Mouse (Mus musculus) testis, adult 2 months (tissue): ENCODE data around the gene Erg. TPM values are rescaled to one million over a fixed set of nuclear protein-coding genes. Genes with fewer than 3 reads are reported as not detected.

ENCODE experiments used
- H3K27ac ChIP-seq: fragments of 200-500 bp; 2 replicates; pipeline ENCODE4 v1.5.1; 2012; ENCODE audit warnings: low read depth, low read length; ENCODE audit not compliant: control insufficient read depth, insufficient read depth
- H3K27me3 ChIP-seq: fragments of 200-500 bp; 2 replicates; pipeline ENCODE4 v1.6.1; 2012; ENCODE audit warnings: mild to moderate bottlenecking, low read length, moderate library complexity; ENCODE audit not compliant: control insufficient read depth, insufficient read depth
- H3K36me3 ChIP-seq: fragments of 200-500 bp; 2 replicates; pipeline ENCODE4 v1.6.1; 2012; ENCODE audit warnings: mild to moderate bottlenecking, low read length; ENCODE audit not compliant: control insufficient read depth, insufficient read depth
- H3K4me1 ChIP-seq: fragments of 200-500 bp; 2 replicates; pipeline ENCODE4 v1.6.1; 2012; ENCODE audit warnings: low read length; ENCODE audit not compliant: control insufficient read depth, insufficient read depth
- H3K4me3 ChIP-seq: fragments of 200-500 bp; 2 replicates; pipeline ENCODE4 v1.5.1; 2012; ENCODE audit warnings: low read depth, mild to moderate bottlenecking, low read length, moderate library complexity, mixed read lengths; ENCODE audit not compliant: control insufficient read depth
- CTCF ChIP-seq: fragments of 200-500 bp; IDR thresholded peaks from 2 replicates; pipeline ENCODE4 v1.5.1; 2012; ENCODE audit warnings: low read depth, mild to moderate bottlenecking, inconsistent platforms, low read length, moderate library complexity; ENCODE audit not compliant: control insufficient read depth, insufficient read depth, insufficient replicate concordance
- POLR2A ChIP-seq: fragments of 200-500 bp; IDR thresholded peaks from 2 replicates; pipeline ENCODE4 v1.6.1; 2012; ENCODE audit warnings: low read depth, mild to moderate bottlenecking, inconsistent platforms, low read length, moderate library complexity; ENCODE audit not compliant: control insufficient read depth
- polyA plus RNA-seq: library from polyadenylated mRNA; depleted of rRNA; stranded (reverse); fragments of >200 nt; gene quantifications from 2 replicates; pipeline ENCODE4 v1.2.3, GENCODE M21; 2012

The Erg gene
- polyA plus RNA-seq, 1 experiment: 2.0 TPM

DNA sequence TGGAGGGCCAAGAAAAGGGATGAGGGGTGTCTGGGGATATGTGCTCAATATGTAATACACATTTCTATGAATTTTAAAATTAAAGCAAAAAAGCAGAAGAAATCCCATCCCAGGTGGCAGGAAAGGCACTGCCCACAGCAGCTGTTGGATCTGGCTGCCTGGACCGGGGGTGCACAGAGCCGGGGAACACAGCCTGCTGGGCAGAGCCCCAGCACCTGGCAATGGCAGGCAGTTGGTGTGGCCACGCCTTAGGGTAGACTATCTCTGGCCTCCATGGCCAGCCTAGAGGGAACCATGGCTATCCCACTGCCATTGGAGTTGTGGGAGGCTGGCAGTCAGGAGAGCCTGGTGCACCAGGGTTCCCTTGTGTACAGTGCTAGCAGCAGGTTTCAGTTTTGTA lies 180.9 kb downstream of the Erg start:
- no peaks in the 10 kb centered on the region for H3K27me3 ChIP-seq
- no peaks in the 10 kb centered on the region for H3K4me1 ChIP-seq
- H3K36me3 ChIP-seq: no peaks in the 10 kb centered on the region
- H3K4me3 ChIP-seq: no peak overlapping the region
- TF ChIP-seq POLR2A (no peak), CTCF (no peak)
- H3K27ac ChIP-seq: no peak overlapping the region

DNA sequence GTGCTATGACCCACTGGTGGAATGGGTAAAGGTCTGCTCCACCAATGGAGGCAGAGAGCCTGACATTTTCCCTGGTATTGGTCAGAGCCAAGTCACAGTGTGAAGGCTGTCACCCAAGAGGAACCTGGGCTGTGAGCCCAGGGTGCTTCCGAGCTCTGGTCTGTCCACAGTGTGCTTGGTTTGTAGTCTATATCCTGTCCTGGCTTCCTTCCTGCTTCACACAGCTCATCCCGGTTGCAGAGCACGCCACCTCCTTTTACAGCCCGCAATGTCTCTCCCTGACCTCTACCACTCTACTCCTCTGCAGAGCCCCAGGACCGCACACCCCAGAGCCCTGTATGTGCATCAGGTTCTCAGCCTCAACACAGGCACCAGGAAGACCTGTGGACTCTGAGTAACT lies 182.9 kb downstream of the Erg start:
- Histone ChIP-seq H3K27ac (no peak overlapping the region), H3K4me1 (no peaks in the 10 kb centered on the region), H3K36me3 (no peaks in the 10 kb centered on the region), H3K4me3 (no peak overlapping the region), H3K27me3 (no peaks in the 10 kb centered on the region)
- no peak for TF ChIP-seq POLR2A
- TF ChIP-seq CTCF: no peak

DNA sequence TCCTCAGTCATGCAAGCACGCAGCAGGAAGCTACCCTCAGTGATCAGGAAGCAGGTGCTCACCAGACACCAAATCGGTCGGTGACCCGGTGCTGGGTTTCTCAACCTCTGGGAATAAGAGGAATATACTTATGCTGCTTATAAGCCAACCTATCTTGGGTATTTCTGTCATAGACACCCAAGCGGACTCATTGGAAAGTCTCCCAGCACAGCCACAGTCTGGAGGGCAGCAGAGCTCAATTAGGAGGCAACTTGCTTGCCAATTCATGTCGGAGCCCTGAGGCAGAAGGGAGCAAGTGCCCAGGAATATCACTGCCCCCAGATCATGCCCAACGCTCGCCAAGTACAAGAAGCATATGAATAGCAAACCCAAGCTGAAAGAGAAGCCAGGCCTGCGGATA lies 184.5 kb downstream of the Erg start:
- no peaks in the 10 kb centered on the region for H3K4me1 ChIP-seq
- H3K27me3 ChIP-seq: no peaks in the 10 kb centered on the region
- H3K27ac ChIP-seq: no peak overlapping the region
- no peaks in the 10 kb centered on the region for H3K36me3 ChIP-seq
- TF ChIP-seq POLR2A (no peak), CTCF (no peak)
- no peak overlapping the region for H3K4me3 ChIP-seq

DNA sequence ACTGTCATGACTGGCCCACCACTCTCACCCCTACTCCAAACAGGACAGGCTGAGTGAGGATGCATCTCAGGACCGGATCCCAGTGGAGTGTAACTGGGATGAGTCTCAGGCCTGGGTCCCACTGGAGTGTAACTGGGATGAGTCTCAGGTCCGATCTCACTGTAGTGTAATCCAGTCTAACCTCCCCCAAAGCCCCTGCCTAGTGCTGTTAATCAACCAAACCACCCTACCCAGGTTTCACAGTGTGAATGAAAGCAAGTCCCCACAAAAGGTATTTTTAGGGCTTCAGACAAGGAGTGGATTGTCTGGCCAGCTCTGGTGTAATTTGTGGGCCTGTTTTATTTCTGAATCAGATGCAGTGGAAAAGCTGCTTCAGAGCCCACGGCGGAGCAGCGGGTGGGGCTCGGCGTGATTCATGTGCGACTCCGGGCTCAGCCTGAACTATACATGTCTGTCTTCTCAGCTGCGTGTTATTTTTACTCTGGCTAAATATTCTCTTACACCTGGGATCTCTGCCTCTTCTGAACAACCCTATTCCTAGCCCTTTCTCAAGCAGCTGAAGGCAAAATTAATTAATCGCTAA lies 187.5 kb downstream of the Erg start:
- H3K4me3 ChIP-seq: no peak overlapping the region
- H3K27ac ChIP-seq: no peak overlapping the region
- no peaks in the 10 kb centered on the region for H3K27me3 ChIP-seq
- TF ChIP-seq CTCF: no peak
- no peak for TF ChIP-seq POLR2A
- H3K4me1 ChIP-seq: no peaks in the 10 kb centered on the region
- no peaks in the 10 kb centered on the region for H3K36me3 ChIP-seq

DNA sequence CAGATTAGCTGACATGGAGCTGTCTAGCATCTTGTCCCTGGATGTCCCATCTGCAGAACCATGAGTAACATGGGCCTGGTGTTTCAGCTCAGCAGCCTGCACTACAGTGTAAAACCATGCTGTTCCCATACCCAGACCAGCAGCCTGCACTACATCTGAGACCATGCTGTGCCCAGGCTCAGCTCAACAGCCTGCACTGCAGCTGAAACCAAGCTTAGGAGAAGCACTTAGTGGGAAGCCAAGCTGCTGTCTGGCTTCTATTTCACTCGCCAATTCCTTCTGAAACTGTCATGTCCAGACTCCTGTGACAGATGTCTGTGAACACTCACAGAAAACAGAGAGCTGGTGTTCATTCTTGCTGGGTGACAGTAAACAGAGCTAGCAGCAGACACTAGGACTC lies 195.6 kb downstream of the Erg start:
- no peaks in the 10 kb centered on the region for H3K36me3 ChIP-seq
- TF ChIP-seq POLR2A (no peak), CTCF (no peak)
- H3K27ac ChIP-seq: no peak overlapping the region
- no peak overlapping the region for H3K4me3 ChIP-seq
- H3K27me3 ChIP-seq: no peaks in the 10 kb centered on the region
- no peaks in the 10 kb centered on the region for H3K4me1 ChIP-seq

DNA sequence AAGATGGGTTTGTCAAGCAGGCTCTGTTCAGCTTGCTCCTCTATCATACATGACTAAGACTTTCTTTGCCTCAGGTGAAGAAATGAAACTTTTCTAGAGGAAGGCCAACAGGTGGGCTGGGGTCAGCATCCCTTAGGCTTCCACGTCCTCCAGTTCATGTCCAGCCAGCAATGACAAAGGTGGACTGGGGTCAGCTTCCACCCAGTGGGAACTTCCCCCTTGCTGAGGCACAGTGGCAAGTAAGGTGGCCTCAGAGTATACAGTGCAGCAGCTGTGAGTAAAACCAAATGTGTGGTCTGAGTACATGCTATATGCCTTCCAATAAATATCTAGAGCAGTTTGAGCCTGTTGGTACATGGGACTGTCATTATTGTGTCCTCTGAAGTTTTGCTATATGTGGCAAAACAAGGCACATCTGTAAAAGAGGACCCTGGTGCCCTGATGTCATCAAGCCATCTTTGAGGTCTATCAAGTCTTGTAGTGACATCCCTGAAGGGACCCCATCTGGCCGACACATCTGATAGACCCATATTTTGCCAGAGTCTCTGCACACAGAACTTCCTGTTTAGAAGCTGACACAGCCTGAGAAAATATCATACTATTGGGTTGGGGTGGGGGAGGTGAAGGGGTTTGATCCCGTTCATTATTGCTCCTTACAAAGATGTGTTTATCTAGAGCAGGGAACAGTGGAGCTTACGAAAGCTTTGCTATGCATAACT lies 197.4 kb downstream of the Erg start:
- TF ChIP-seq POLR2A (no peak), CTCF (no peak)
- no peak overlapping the region for H3K4me3 ChIP-seq
- no peaks in the 10 kb centered on the region for H3K27me3 ChIP-seq
- no peaks in the 10 kb centered on the region for H3K36me3 ChIP-seq
- H3K4me1 ChIP-seq: no peaks in the 10 kb centered on the region
- no peak overlapping the region for H3K27ac ChIP-seq

DNA sequence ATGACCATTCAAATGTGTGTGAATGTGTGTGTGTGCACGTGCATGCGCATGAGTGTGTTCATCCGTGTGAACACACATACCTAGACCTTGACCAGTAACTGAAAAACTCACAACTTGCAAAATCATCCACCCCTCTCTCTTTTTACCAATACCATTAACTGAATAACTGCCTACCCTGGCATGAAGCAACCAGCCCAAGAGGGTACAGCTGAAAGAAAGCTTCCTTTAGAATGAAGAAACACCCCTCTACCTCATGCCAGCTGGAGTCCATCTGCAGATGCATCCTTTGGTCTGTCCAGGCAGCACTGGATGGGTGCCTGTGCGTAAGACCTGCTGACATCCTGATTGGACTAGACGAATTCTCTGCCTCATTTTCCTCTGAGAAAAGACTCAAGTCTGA lies 198.1 kb downstream of the Erg start:
- no peaks in the 10 kb centered on the region for H3K27me3 ChIP-seq
- no peak for TF ChIP-seq POLR2A
- TF ChIP-seq CTCF: no peak

DNA sequence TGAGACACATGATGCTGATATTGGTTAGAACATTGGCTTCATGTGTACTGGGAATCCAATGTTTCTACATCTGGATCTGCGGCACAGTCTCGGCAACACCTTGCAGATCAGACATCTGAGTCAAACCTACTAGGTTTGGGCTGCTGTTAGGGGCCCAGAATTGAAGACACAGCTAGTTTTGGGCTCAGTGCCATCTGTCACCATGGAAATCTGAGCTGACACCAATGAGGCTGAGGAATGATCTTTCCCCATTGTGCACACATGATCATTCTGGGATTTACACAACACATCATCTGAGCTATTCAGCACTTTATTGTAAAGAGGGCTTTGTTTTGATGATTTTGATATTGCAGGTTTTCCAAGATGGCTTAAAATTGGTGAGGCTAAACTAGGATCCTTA lies 199.4 kb downstream of the Erg start:
- TF ChIP-seq POLR2A (no peak), CTCF (no peak)
- no peaks in the 10 kb centered on the region for H3K27me3 ChIP-seq
- no peak overlapping the region for H3K4me3 ChIP-seq
- no peaks in the 10 kb centered on the region for H3K4me1 ChIP-seq
- no peak overlapping the region for H3K27ac ChIP-seq
- no peaks in the 10 kb centered on the region for H3K36me3 ChIP-seq

More for the DNA sequence above, 198.1 kb downstream of the Erg start:
- Histone ChIP-seq H3K4me1 (no peaks in the 10 kb centered on the region), H3K27ac (no peak overlapping the region), H3K4me3 (no peak overlapping the region), H3K36me3 (no peaks in the 10 kb centered on the region)
